Mouse (Mus musculus): ENCODE results near the gene Rps11.

DNA sequence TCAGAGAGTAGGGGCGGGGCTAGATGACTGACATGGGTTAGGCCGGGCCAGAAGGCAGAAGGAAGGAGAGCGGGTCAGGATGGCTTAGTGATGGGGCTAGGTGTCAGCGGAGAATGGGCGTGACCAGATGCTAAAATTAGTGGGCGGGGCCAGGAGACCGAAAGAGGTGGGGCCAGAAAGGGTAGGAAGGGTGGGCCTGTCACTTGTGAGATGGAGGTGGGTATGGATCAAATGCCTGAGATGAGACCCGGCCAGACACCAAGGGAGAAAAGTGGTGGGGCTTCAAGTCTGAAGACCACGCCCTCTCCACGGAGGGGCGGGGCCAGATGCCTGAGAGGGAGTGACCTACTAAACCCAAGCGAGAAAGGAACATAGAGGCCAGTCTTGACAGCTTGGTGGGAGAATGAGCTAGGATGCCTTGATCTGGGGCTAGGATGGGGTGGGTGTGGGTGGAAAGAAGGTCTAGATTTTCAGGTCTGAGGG is 10.3 kb upstream of the Rps11 start:
- TF ChIP-seq POLR2A (IDR thresholded peaks at IDR 0.05; ENCODE audit: insufficient read depth, low read length) = no peak
- TF ChIP-seq CTCF (IDR thresholded peaks at IDR 0.05; ENCODE audit: low read depth, low read length) = no peak
